Mouse (Mus musculus) CD4-positive, CD25-positive, alpha-beta regulatory T cell, adult 2 months (primary cell): ENCODE data around the gene Cyp4x1.
"Not testable (repeated sequence)": the region's sequence is repeated elsewhere in the genome, so short reads cannot be mapped to it uniquely, and the experiment has no call there.

Experiments
- DNase-seq: peaks from one replicate; pipeline ENCODE4 v3.0.0-alpha.2; 2012; ENCODE audit warnings: low read depth, low spot score

Cyp4x1 gene

GRCm38 (mm10) chr4:115133621-115134295 lies at the start of gene Cyp4x1:
Gene Cyp4x1, minus strand, starts transcription at chr4:115134281.
- DNase-seq, result no peak

GRCm38 (mm10) chr4:115176201-115176600 lies 42.1 kb upstream of the Cyp4x1 start:
- not testable (repeated sequence) for DNase-seq

- DNase-seq, result no peak
Measured at GRCm38 (mm10) chr4:115174694-115175353, 40.7 kb upstream of the Cyp4x1 start.

GRCm38 (mm10) chr4:115158963-115159362 lies 24.9 kb upstream of the Cyp4x1 start:
- DNase-seq, result not testable (repeated sequence)

GRCm38 (mm10) chr4:115154723-115155122 lies 20.6 kb upstream of the Cyp4x1 start:
- DNase-seq, result no peak

- DNase-seq, result no peak
Measured at GRCm38 (mm10) chr4:115134296-115134630, 182 bp upstream of the Cyp4x1 start.

GRCm38 (mm10) chr4:115133085-115133484 lies 996 bp downstream of the Cyp4x1 start:
- DNase-seq, result no peak

- DNase-seq, result peak; percentile 7
Measured at GRCm38 (mm10) chr4:115124713-115125112, 9.4 kb downstream of the Cyp4x1 start.

- DNase-seq, result no peak
Measured at GRCm38 (mm10) chr4:115123507-115123906, 10.6 kb downstream of the Cyp4x1 start.

- no peak for DNase-seq
Measured at GRCm38 (mm10) chr4:115121608-115122007, 12.5 kb downstream of the Cyp4x1 start.

- DNase-seq, result no peak
Measured at GRCm38 (mm10) chr4:115121162-115121561, 12.9 kb downstream of the Cyp4x1 start.

- DNase-seq, result no peak
Measured at GRCm38 (mm10) chr4:115119642-115120041, 14.4 kb downstream of the Cyp4x1 start.

- DNase-seq, result no peak
Measured at GRCm38 (mm10) chr4:115113266-115113665, 20.8 kb downstream of the Cyp4x1 start.

- DNase-seq, result no peak
Measured at GRCm38 (mm10) chr4:115111167-115111566, 22.9 kb downstream of the Cyp4x1 start.

GRCm38 (mm10) chr4:115103510-115103909 lies 30.6 kb downstream of the Cyp4x1 start:
- no peak for DNase-seq

GRCm38 (mm10) chr4:115101682-115102081 lies 32.4 kb downstream of the Cyp4x1 start:
- DNase-seq, result peak; percentile 75

GRCm38 (mm10) chr4:115097146-115097496 lies 37.0 kb downstream of the Cyp4x1 start:
- peak; percentile 40 for DNase-seq

GRCm38 (mm10) chr4:115096435-115097145 lies 37.5 kb downstream of the Cyp4x1 start:
- DNase-seq, result peak; percentile 35

- DNase-seq, result peak; percentile 26
Measured at GRCm38 (mm10) chr4:115095671-115096434, 38.2 kb downstream of the Cyp4x1 start.

- no peak for DNase-seq
Measured at GRCm38 (mm10) chr4:115094056-115094455, 40.0 kb downstream of the Cyp4x1 start.

- DNase-seq, result no peak
Measured at GRCm38 (mm10) chr4:115093331-115093864, 40.7 kb downstream of the Cyp4x1 start.

- no peak for DNase-seq
Measured at GRCm38 (mm10) chr4:115091806-115092205, 42.3 kb downstream of the Cyp4x1 start.
